Mouse (Mus musculus) kidney, embryonic 15.5 days (tissue): ENCODE results near the gene Gnb3. TPM values are rescaled to one million over a fixed set of nuclear protein-coding genes. Genes with fewer than 3 reads are reported as not detected.
A peak's percentile ranks its signal among the peaks of the same experiment; 100 is the strongest.

Experiments
- ATAC-seq: fragments of 200-750 bp; cut with Nextera tagmentation; replicated peaks from 2 replicates; pipeline ENCODE4 v1.8.0; 2017; ENCODE audit warnings: moderate TSS enrichment; ENCODE audit not compliant: low FRiP score
- H3K27ac ChIP-seq: fragments of 300-500 bp; sonication (generic); 2 replicates; pipeline ENCODE4 v1.5.1; 2015; ENCODE audit warnings: mild to moderate bottlenecking, inconsistent platforms
- H3K27me3 ChIP-seq: fragments of 300-500 bp; sonication (generic); 2 replicates; pipeline ENCODE4 v1.6.1; 2015; ENCODE audit warnings: inconsistent platforms
- H3K36me3 ChIP-seq: fragments of 300-500 bp; sonication (generic); 2 replicates; pipeline ENCODE4 v1.6.1; 2015; ENCODE audit warnings: inconsistent platforms
- H3K4me1 ChIP-seq: fragments of 300-500 bp; sonication (generic); 2 replicates; pipeline ENCODE4 v1.6.1; 2015; ENCODE audit warnings: inconsistent platforms
- H3K4me2 ChIP-seq: fragments of 300-500 bp; sonication (generic); 2 replicates; pipeline ENCODE4 v1.6.1; 2015; ENCODE audit warnings: moderate library complexity, mild to moderate bottlenecking, inconsistent platforms
- H3K4me3 ChIP-seq: fragments of 300-500 bp; sonication (generic); replicated peaks from 2 replicates; pipeline ENCODE4 v1.5.1; 2015; ENCODE audit warnings: mild to moderate bottlenecking, inconsistent platforms
- H3K9ac ChIP-seq: fragments of 300-500 bp; sonication (generic); 2 replicates; pipeline ENCODE4 v1.6.1; 2015; ENCODE audit warnings: mild to moderate bottlenecking, inconsistent platforms
- H3K9me3 ChIP-seq: fragments of 300-500 bp; sonication (generic); replicated peaks from 2 replicates; pipeline ENCODE4 v1.6.1; 2016; ENCODE audit warnings: inconsistent platforms
- WGBS: fragments of 180-500 bp; shearing (Covaris S2); methylation state at CpG from one replicate; pipeline ENCODE4 v1.1.7; 2015; ENCODE audit warnings: mixed read lengths; 5-methylcytosine and 5-hydroxymethylcytosine counted together
- polyA plus RNA-seq: library from polyadenylated mRNA; unstranded; fragments of >200 nt; fragmentation: Nextera tagmentation; extraction: Ambion mirVana; gene quantifications from 2 replicates; pipeline ENCODE4 v1.2.1, GENCODE M21; 2015

The Gnb3 gene
- 1.1 and 2.9 TPM in 2 replicates for polyA plus RNA-seq

- Histone ChIP-seq H3K4me3 (no peak within 1 kb of the TSS), H3K27ac (peak within 1 kb of the TSS; percentile 62), H3K9ac (0 out of 2 replicates have a peak within 1 kb of the TSS, but pooled peaks have one; percentile 25), H3K4me2 (peak within 1 kb of the TSS; percentile 40), H3K4me1 (peaks cover 36% of the 10 kb centered on the region), H3K36me3 (peaks cover 18% of the 10 kb centered on the region), H3K27me3 (no peaks in the 10 kb centered on the region), H3K9me3 (no peaks in the 10 kb centered on the region)
- WGBS: 25% methylated on average over 15 of the region's 15 CpGs
- ATAC-seq: 0 out of 2 replicates have a peak, but pooled peaks have one; percentile 1
Measured at GRCm38 (mm10) chr6:124840241-124841167, at the start of gene Gnb3. Gene Gnb3 (minus strand): TSS chr6:124840275.

- ATAC-seq: no peak
- H3K4me3 ChIP-seq: no peak overlapping the region
- H3K9me3 ChIP-seq: no peaks in the 10 kb centered on the region
- H3K27ac ChIP-seq: no peak overlapping the region
- no peak overlapping the region for H3K4me2 ChIP-seq
- H3K27me3 ChIP-seq: no peaks in the 10 kb centered on the region
- no peaks in the 10 kb centered on the region for H3K4me1 ChIP-seq
- WGBS: 86% methylated on average over 6 of the region's 6 CpGs
- H3K9ac ChIP-seq: no peak overlapping the region
- no peaks in the 10 kb centered on the region for H3K36me3 ChIP-seq
Measured at GRCm38 (mm10) chr6:124888555-124889125, 48.6 kb upstream of the Gnb3 start.

- Histone ChIP-seq H3K4me3 (no peak within 1 kb of the TSS), H3K27me3 (no peaks in the 10 kb centered on the region), H3K4me2 (no peak within 1 kb of the TSS), H3K36me3 (no peaks in the 10 kb centered on the region), H3K9ac (no peak within 1 kb of the TSS), H3K4me1 (no peaks in the 10 kb centered on the region), H3K27ac (no peak within 1 kb of the TSS), H3K9me3 (no peaks in the 10 kb centered on the region)
- ATAC-seq: no peak
- 84% methylated on average over 9 of the region's 9 CpGs for WGBS
Measured at GRCm38 (mm10) chr6:124887986-124888385, 47.9 kb upstream of the Gnb3 start, which contains the start of gene Cd4. Gene Cd4 (minus strand): TSS chr6:124888221.

GRCm38 (mm10) chr6:124885956-124886381, 45.9 kb upstream of the Gnb3 start:
- Histone ChIP-seq H3K4me1 (no peaks in the 10 kb centered on the region), H3K4me3 (no peak overlapping the region), H3K9me3 (no peaks in the 10 kb centered on the region), H3K27me3 (no peaks in the 10 kb centered on the region), H3K9ac (no peak overlapping the region), H3K36me3 (no peaks in the 10 kb centered on the region), H3K27ac (no peak overlapping the region), H3K4me2 (no peak overlapping the region)
- ATAC-seq: no peak
- 90% methylated on average over 8 of the region's 8 CpGs for WGBS

- no peak overlapping the region for H3K4me2 ChIP-seq
- 61% methylated on average over 10 of the region's 10 CpGs for WGBS
- H3K9ac ChIP-seq: no peak overlapping the region
- no peak overlapping the region for H3K27ac ChIP-seq
- no peak for ATAC-seq
- no peaks in the 10 kb centered on the region for H3K27me3 ChIP-seq
- H3K9me3 ChIP-seq: no peaks in the 10 kb centered on the region
- H3K36me3 ChIP-seq: no peaks in the 10 kb centered on the region
- H3K4me1 ChIP-seq: no peaks in the 10 kb centered on the region
- H3K4me3 ChIP-seq: no peak overlapping the region
Measured at GRCm38 (mm10) chr6:124884714-124885500, 44.8 kb upstream of the Gnb3 start.

GRCm38 (mm10) chr6:124883351-124883750, 43.3 kb upstream of the Gnb3 start:
- H3K4me3 ChIP-seq: no peak overlapping the region
- H3K9me3 ChIP-seq: no peaks in the 10 kb centered on the region
- no peak overlapping the region for H3K9ac ChIP-seq
- H3K36me3 ChIP-seq: no peaks in the 10 kb centered on the region
- no peaks in the 10 kb centered on the region for H3K4me1 ChIP-seq
- 81% methylated on average over 10 of the region's 10 CpGs for WGBS
- ATAC-seq: no peak
- H3K4me2 ChIP-seq: no peak overlapping the region
- no peak overlapping the region for H3K27ac ChIP-seq
- no peaks in the 10 kb centered on the region for H3K27me3 ChIP-seq

- no peak for ATAC-seq
- H3K4me2 ChIP-seq: no peak overlapping the region
- H3K9ac ChIP-seq: no peak overlapping the region
- no peaks in the 10 kb centered on the region for H3K36me3 ChIP-seq
- no peak overlapping the region for H3K27ac ChIP-seq
- no peak overlapping the region for H3K4me3 ChIP-seq
- no peaks in the 10 kb centered on the region for H3K4me1 ChIP-seq
- H3K27me3 ChIP-seq: no peaks in the 10 kb centered on the region
- 92% methylated on average over 9 of the region's 9 CpGs for WGBS
- H3K9me3 ChIP-seq: no peaks in the 10 kb centered on the region
Measured at GRCm38 (mm10) chr6:124881821-124882220, 41.7 kb upstream of the Gnb3 start.

- WGBS: 44% methylated on average over 6 of the region's 6 CpGs
- H3K9ac ChIP-seq: no peak overlapping the region
- H3K4me1 ChIP-seq: no peaks in the 10 kb centered on the region
- H3K36me3 ChIP-seq: no peaks in the 10 kb centered on the region
- no peaks in the 10 kb centered on the region for H3K9me3 ChIP-seq
- no peak overlapping the region for H3K4me2 ChIP-seq
- H3K4me3 ChIP-seq: no peak overlapping the region
- no peak overlapping the region for H3K27ac ChIP-seq
- H3K27me3 ChIP-seq: no peaks in the 10 kb centered on the region
- no peak for ATAC-seq
Measured at GRCm38 (mm10) chr6:124879390-124879789, 39.3 kb upstream of the Gnb3 start.

GRCm38 (mm10) chr6:124874348-124874747, 34.3 kb upstream of the Gnb3 start:
- H3K4me3 ChIP-seq: no peak overlapping the region
- H3K4me2 ChIP-seq: no peak overlapping the region
- no peak overlapping the region for H3K9ac ChIP-seq
- no peaks in the 10 kb centered on the region for H3K36me3 ChIP-seq
- no peak for ATAC-seq
- WGBS: 25% methylated on average over 3 of the region's 3 CpGs
- H3K4me1 ChIP-seq: no peaks in the 10 kb centered on the region
- no peaks in the 10 kb centered on the region for H3K27me3 ChIP-seq
- no peaks in the 10 kb centered on the region for H3K9me3 ChIP-seq
- H3K27ac ChIP-seq: no peak overlapping the region

GRCm38 (mm10) chr6:124866560-124866959, 26.5 kb upstream of the Gnb3 start:
- H3K27ac ChIP-seq: no peak overlapping the region
- peaks cover 18% of the 10 kb centered on the region for H3K27me3 ChIP-seq
- H3K4me1 ChIP-seq: peaks cover 28% of the 10 kb centered on the region
- no peak overlapping the region for H3K4me2 ChIP-seq
- ATAC-seq: no peak
- WGBS: 57% methylated on average over 6 of the region's 7 CpGs
- H3K9me3 ChIP-seq: no peaks in the 10 kb centered on the region
- no peak overlapping the region for H3K4me3 ChIP-seq
- H3K36me3 ChIP-seq: no peaks in the 10 kb centered on the region
- H3K9ac ChIP-seq: no peak overlapping the region

- Histone ChIP-seq H3K4me1 (peaks cover 34% of the 10 kb centered on the region), H3K36me3 (no peaks in the 10 kb centered on the region), H3K4me2 (no peak overlapping the region), H3K9me3 (no peaks in the 10 kb centered on the region), H3K27me3 (peaks cover 18% of the 10 kb centered on the region), H3K9ac (no peak overlapping the region), H3K4me3 (no peak overlapping the region), H3K27ac (no peak overlapping the region)
- no peak for ATAC-seq
- WGBS: 55% methylated on average over 18 of the region's 18 CpGs
Measured at GRCm38 (mm10) chr6:124865766-124866362, 25.8 kb upstream of the Gnb3 start.
